Comparison of ENCODE assay signal across 22 mouse cellular contexts in the genomic region with DNA sequence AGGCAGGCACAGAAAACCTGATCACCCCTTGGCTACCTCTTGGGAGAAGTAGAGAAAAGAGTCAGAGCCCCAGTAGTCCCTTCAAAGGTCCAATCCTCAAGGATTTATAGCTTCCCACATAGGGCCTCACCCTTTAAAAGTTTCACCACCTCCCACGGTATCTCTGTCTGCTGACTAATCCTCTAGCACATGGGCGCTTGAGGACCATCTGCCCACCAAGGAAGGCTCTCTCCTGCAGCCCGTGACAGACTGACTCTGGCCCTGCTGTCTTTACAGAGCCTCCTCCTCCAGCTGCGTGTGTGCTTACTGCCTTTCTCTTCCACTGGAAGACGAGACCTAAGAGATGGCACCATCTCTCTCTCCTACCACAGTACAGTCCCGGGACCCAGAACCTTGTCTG. TPM values are rescaled to one million over a fixed set of nuclear protein-coding genes. Genes with fewer than 3 reads are reported as not detected.
DNase-seq lines count a peak whose midpoint lies in the region; ATAC-seq lines count a peak whose summit lies in the region.
"Had no signal": no experiment of that assay in that cellular context is flagged by ENCODE, and none has a peak within 500 bp of the region (broad histone marks: within the 10 kb centered on the region; RNA-seq: fewer than 3 reads in every experiment).

No protein-coding gene starts in this region.

- peak; percentile 21 to 63 for DNase-seq in frontal cortex, adult 2 months (ENCODE audit: extremely low spot score in 1 of 2, low spot score in 1 of 2)
- DNase-seq in frontal cortex, postnatal 10 days (ENCODE audit: low spot score in 2 of 2) = no peak
- DNase-seq in right cerebral cortex, adult 18-20 months = peak; percentile 63
- no peak for DNase-seq in right cerebral cortex, postnatal 4 days
- DNase-seq in left cerebral cortex, postnatal 36 days (ENCODE audit: low spot score in 2 of 2) = peak; percentile 26 to 46
- peak; percentile 47 for DNase-seq in telencephalon, adult 2 months (ENCODE audit: low read depth, low spot score)
- no peak for DNase-seq in heart, postnatal 25 days (ENCODE audit: low spot score)
- DNase-seq: adrenal gland, postnatal 14 days; cerebellum, adult 8-10 months; gastrocnemius, postnatal 10 days; kidney, adult 18-20 months; liver, postnatal 0 days; lung, postnatal 10 days; thymus, adult 18-20 months; thymus, postnatal 36 days had no signal

- no peak for ATAC-seq in monocyte, adult 5-6 weeks (replicated peaks; ENCODE audit: insufficient number of reproducible peaks, low FRiP score, low TSS enrichment, poor library complexity, severe bottlenecking)
- ATAC-seq: forebrain, embryonic 16.5 days; inflammation-experienced regulatory T-cells, adult 6 months; liver, postnatal 0 days; midbrain, embryonic 16.5 days had no signal

- intact Hi-C loops in left cerebral cortex, postnatal 36 days (cut with DNase I) = loop anchor here (10.0 kb wide), 1 partner anchor 325 kb away; no protein-coding TSS in a partner anchor
- intact Hi-C loops in heart, postnatal 25 days (cut with DNase I) = no loop called here

RNA-seq across cellular contexts. Expression of a gene that starts 27.9 kb away (rescaled TPM):
- polyA plus RNA-seq in frontal cortex, adult 2 months (2012; rRNA removed) = not detected in 2 replicates
- total RNA-seq in left cerebral cortex, postnatal 36 days (2021) = not detected
- total RNA-seq in monocyte, adult 5-6 weeks (2017) = not detected in 3 replicates
- total RNA-seq in heart, postnatal 25 days (2021) = not detected
- total RNA-seq: common myeloid progenitor, adult 5-6 weeks; gastrocnemius, postnatal 10 days; granulocyte monocyte progenitor cell, adult 5-6 weeks had no signal
- polyA plus RNA-seq: inflammation-experienced regulatory T-cells, adult 6 months; limb, embryonic 12.5 days had no signal

Comparison
In these comparisons a context has a peak if more than half of its experiments do, and no peak if none do; other contexts are left out.
1. DNase-seq: peak in frontal cortex, adult 2 months (2 of 2), right cerebral cortex, adult 18-20 months (single experiment), left cerebral cortex, postnatal 36 days (2 of 2) and telencephalon, adult 2 months (single experiment); none in frontal cortex, postnatal 10 days (0 of 2), right cerebral cortex, postnatal 4 days (single experiment) and heart, postnatal 25 days (single experiment).